Mouse (Mus musculus) MEL (cell line): Measurements from ENCODE around the gene Ciz1. TPM values are rescaled to one million over a fixed set of nuclear protein-coding genes. Genes with fewer than 3 reads are reported as not detected.

ENCODE experiments used
- DNase-seq: peaks from one replicate; pipeline ENCODE4 v3.0.0; 2011; ENCODE audit warnings: low read depth, low spot score
- H3K27ac ChIP-seq: 2 replicates; pipeline ENCODE4 v1.5.1; 2012; ENCODE audit warnings: low read depth, mild to moderate bottlenecking, control low read depth, low read length, moderate library complexity; ENCODE audit not compliant: control insufficient read depth
- H3K27me3 ChIP-seq, 2 experiments: fragments of 150-350 bp in 1 of 2; sonication (generic) in 1 of 2; 2 replicates each; pipeline ENCODE4 v1.6.1; 2012; ENCODE audit warnings: low read length in 2 of 2, mild to moderate bottlenecking in 2 of 2, improper control_type of control experiment in 1 of 2, moderate library complexity in 1 of 2; ENCODE audit not compliant: insufficient read depth in 2 of 2, control insufficient read depth in 1 of 2
- H3K36me3 ChIP-seq, 2 experiments: 2 replicates each; pipeline ENCODE4 v1.6.1; 2012 to 2014; ENCODE audit warnings: low read length in 2 of 2, improper control_type of control experiment in 1 of 2, inconsistent platforms in 1 of 2, mild to moderate bottlenecking in 1 of 2; ENCODE audit not compliant: insufficient read depth in 2 of 2, control insufficient read depth in 1 of 2
- H3K4me1 ChIP-seq, 2 experiments: fragments of 150-350 bp in 1 of 2; sonication (generic) in 1 of 2; 2 replicates each; pipeline ENCODE4 v1.6.1; 2012; ENCODE audit warnings: low read length in 2 of 2, improper control_type of control experiment in 1 of 2, mild to moderate bottlenecking in 1 of 2; ENCODE audit not compliant: insufficient read depth in 2 of 2, control insufficient read depth in 1 of 2
- H3K4me3 ChIP-seq, 2 experiments: fragments of 150-350 bp in 1 of 2; sonication (generic) in 1 of 2; 2 replicates each; pipeline ENCODE4 v1.5.1; 2012; ENCODE audit warnings: low read depth in 2 of 2, low read length in 2 of 2, mild to moderate bottlenecking in 2 of 2, moderate library complexity in 2 of 2, control low read depth in 1 of 2, improper control_type of control experiment in 1 of 2; ENCODE audit not compliant: control insufficient read depth in 1 of 2, insufficient read depth in 1 of 2
- H3K79me2 ChIP-seq: 2 replicates; pipeline ENCODE4 v1.6.1; 2012; ENCODE audit warnings: mild to moderate bottlenecking, low read length, moderate library complexity; ENCODE audit not compliant: control insufficient read depth, poor library complexity, insufficient read depth
- H3K9ac ChIP-seq: 2 replicates; pipeline ENCODE4 v1.6.1; 2012; ENCODE audit warnings: low read depth, mild to moderate bottlenecking, control low read depth, low read length, moderate library complexity; ENCODE audit not compliant: control insufficient read depth, poor library complexity, severe bottlenecking
- H3K9me3 ChIP-seq: fragments of 150-350 bp; sonication (generic); replicated peaks from 2 replicates; pipeline ENCODE4 v1.6.1; 2012; ENCODE audit warnings: mild to moderate bottlenecking, low read length, improper control_type of control experiment, moderate library complexity; ENCODE audit not compliant: insufficient read depth
- CHD2 ChIP-seq: IDR thresholded peaks from 2 replicates; pipeline ENCODE4 v1.6.1; 2011; ENCODE audit warnings: low read length, improper control_type of control experiment
- CTCF ChIP-seq, 3 experiments: IDR thresholded peaks in 2 of 3; conservative IDR thresholded peaks in 1 of 3; 2 replicates each; pipeline ENCODE4 v1.5.1; 2011 to 2012; ENCODE audit warnings: low read length in 3 of 3, low read depth in 2 of 3, mild to moderate bottlenecking in 2 of 3, improper control_type of control experiment in 1 of 3, inconsistent platforms in 1 of 3, mixed read lengths in 1 of 3, moderate library complexity in 1 of 3; ENCODE audit not compliant: control insufficient read depth in 1 of 3, insufficient read depth in 1 of 3, poor library complexity in 1 of 3, severe bottlenecking in 1 of 3
- E2F4 ChIP-seq: IDR thresholded peaks from 2 replicates; pipeline ENCODE4 v1.6.1; 2011; ENCODE audit warnings: low read depth, low read length, improper control_type of control experiment, borderline replicate concordance
- EP300 ChIP-seq, 2 experiments: IDR thresholded peaks; 2 replicates each; pipeline ENCODE4 v1.6.1; 2011; ENCODE audit warnings: improper control_type of control experiment in 2 of 2, low read length in 2 of 2, low read depth in 1 of 2, mild to moderate bottlenecking in 1 of 2
- JUND ChIP-seq: IDR thresholded peaks from 2 replicates; pipeline ENCODE4 v1.6.1; 2011; ENCODE audit warnings: low read depth, mild to moderate bottlenecking, improper control_type of control experiment, low read length
- MAFK ChIP-seq: IDR thresholded peaks from 2 replicates; pipeline ENCODE4 v1.6.1; 2011; ENCODE audit warnings: low read depth, mild to moderate bottlenecking, low read length, improper control_type of control experiment, borderline replicate concordance
- MAZ ChIP-seq: IDR thresholded peaks from 2 replicates; pipeline ENCODE4 v1.6.1; 2012; ENCODE audit warnings: low read depth, mild to moderate bottlenecking, inconsistent platforms, low read length, improper control_type of control experiment
- MYB ChIP-seq: IDR thresholded peaks from 2 replicates; pipeline ENCODE4 v1.6.1; 2011; ENCODE audit warnings: mild to moderate bottlenecking, low read depth, low read length, improper control_type of control experiment
- MYC ChIP-seq: IDR thresholded peaks from 2 replicates; pipeline ENCODE4 v1.6.1; 2011; ENCODE audit warnings: low read depth, mild to moderate bottlenecking, low read length, improper control_type of control experiment, moderate library complexity
- NRF1 ChIP-seq: IDR thresholded peaks from 2 replicates; pipeline ENCODE4 v1.6.1; 2014; ENCODE audit warnings: low read depth, mild to moderate bottlenecking, inconsistent platforms, low read length, improper control_type of control experiment, moderate library complexity; ENCODE audit not compliant: poor library complexity, insufficient read depth, severe bottlenecking
- POLR2AphosphoS2 ChIP-seq: IDR thresholded peaks from 2 replicates; pipeline ENCODE4 v1.6.1; 2011; ENCODE audit warnings: low read length, improper control_type of control experiment
- POLR2AphosphoS5 ChIP-seq: IDR thresholded peaks from 2 replicates; pipeline ENCODE4 v1.6.1; 2012; ENCODE audit warnings: low read depth, borderline replicate concordance, mild to moderate bottlenecking, inconsistent platforms, low read length, moderate library complexity, mixed read lengths
- RCOR1 ChIP-seq: IDR thresholded peaks from 2 replicates; pipeline ENCODE4 v1.6.1; 2012; ENCODE audit warnings: low read depth, mild to moderate bottlenecking, inconsistent platforms, low read length, improper control_type of control experiment
- TAL1 ChIP-seq: IDR thresholded peaks from 2 replicates; pipeline ENCODE4 v1.6.1; 2012; ENCODE audit warnings: mild to moderate bottlenecking, inconsistent platforms, low read length, moderate library complexity, mixed read lengths
- UBTF ChIP-seq: IDR thresholded peaks from 2 replicates; pipeline ENCODE4 v1.6.1; 2012; ENCODE audit warnings: low read depth, mild to moderate bottlenecking, inconsistent platforms, low read length, improper control_type of control experiment, moderate library complexity, borderline replicate concordance; ENCODE audit not compliant: insufficient read depth
- USF1 ChIP-seq: IDR thresholded peaks from 2 replicates; pipeline ENCODE4 v1.6.1; 2014; ENCODE audit warnings: low read depth, mild to moderate bottlenecking, inconsistent platforms, low read length, improper control_type of control experiment, moderate library complexity
- USF2 ChIP-seq, 2 experiments: IDR thresholded peaks; 2 replicates each; pipeline ENCODE4 v1.6.1; 2011 to 2012; ENCODE audit warnings: improper control_type of control experiment in 2 of 2, low read length in 2 of 2, borderline replicate concordance in 1 of 2, inconsistent platforms in 1 of 2, low read depth in 1 of 2, mild to moderate bottlenecking in 1 of 2; ENCODE audit not compliant: insufficient read depth in 1 of 2
- ZC3H11A ChIP-seq: IDR thresholded peaks from 2 replicates; pipeline ENCODE4 v1.6.1; 2012; ENCODE audit warnings: low read depth, mild to moderate bottlenecking, inconsistent platforms, low read length, improper control_type of control experiment
- ZKSCAN1 ChIP-seq: IDR thresholded peaks from 2 replicates; pipeline ENCODE4 v1.6.1; 2012; ENCODE audit warnings: low read depth, mild to moderate bottlenecking, inconsistent platforms, low read length, improper control_type of control experiment, moderate library complexity
- ZMIZ1 ChIP-seq: IDR thresholded peaks from 2 replicates; pipeline ENCODE4 v1.6.1; 2012; ENCODE audit warnings: low read depth, mild to moderate bottlenecking, inconsistent platforms, low read length, improper control_type of control experiment, moderate library complexity
- polyA plus RNA-seq, 2 experiments: library from polyadenylated mRNA; stranded (reverse) in 1 of 2; unstranded in 1 of 2; fragments of >175 nt in 1 of 2; fragments of >200 nt in 1 of 2; gene quantifications; 2 replicates each; pipeline versions ENCODE4 v1.2.1 to v1.2.4; 2012; ENCODE audit warnings: low replicate concordance in 2 of 2, low read depth in 1 of 2; ENCODE audit not compliant: insufficient read length in 2 of 2, insufficient read depth in 1 of 2, missing spikeins in 1 of 2
- total RNA-seq: library from RNA; depleted of rRNA; stranded (reverse); fragments of 300-350 nt; gene quantifications from 2 replicates; pipeline ENCODE4 v1.2.3, GENCODE M21; 2012

Gene Ciz1
- total and polyA plus RNA-seq, 3 experiments, result 20.7 to 99.8 TPM; not detected in 1

GRCm38 (mm10) chr2:32329531-32329930 is 22.6 kb upstream of the Ciz1 start:
- no peaks in the 10 kb centered on the region for H3K9me3 ChIP-seq
- H3K9ac ChIP-seq, result no peak overlapping the region
- no peaks in the 10 kb centered on the region for H3K36me3 ChIP-seq
- DNase-seq, result no peak
- H3K4me1 ChIP-seq, result no peaks in the 10 kb centered on the region
- H3K4me3 ChIP-seq, result no peak overlapping the region
- TF ChIP-seq ZC3H11A, result no peak
- no peak for TF ChIP-seq POLR2AphosphoS5
- no peak for TF ChIP-seq JUND
- no peak for TF ChIP-seq USF2 (IDR thresholded peaks at IDR 0.05; ENCODE audit: borderline replicate concordance in 1 of 2, insufficient read depth in 1 of 2, low read depth in 1 of 2, low read length in 2 of 2)
- no peaks in the 10 kb centered on the region; a peak in 2 of 4 replicates for H3K27me3 ChIP-seq
- H3K79me2 ChIP-seq, result no peaks in the 10 kb centered on the region
- no peak overlapping the region for H3K27ac ChIP-seq

GRCm38 (mm10) chr2:32332159-32332558 is 20.0 kb upstream of the Ciz1 start:
- no peak for DNase-seq
- no peaks in the 10 kb centered on the region for H3K36me3 ChIP-seq
- H3K79me2 ChIP-seq, result no peaks in the 10 kb centered on the region
- no peak overlapping the region for H3K4me3 ChIP-seq
- H3K27ac ChIP-seq, result no peak overlapping the region
- H3K27me3 ChIP-seq, result no peaks in the 10 kb centered on the region; a peak in 2 of 4 replicates
- no peak overlapping the region for H3K9ac ChIP-seq
- no peaks in the 10 kb centered on the region for H3K4me1 ChIP-seq
- no peak for TF ChIP-seq CTCF (IDR thresholded peaks at IDR 0.05 in 2 of 3, conservative IDR thresholded peaks at IDR 0.05 in 1 of 3; ENCODE audit: control insufficient read depth in 1 of 3, insufficient read depth in 1 of 3, low read depth in 2 of 3, low read length in 3 of 3, poor library complexity in 1 of 3, severe bottlenecking in 1 of 3)
- TF ChIP-seq ZMIZ1, result no peak
- TF ChIP-seq ZKSCAN1, result no peak
- TF ChIP-seq MAFK, result no peak
- TF ChIP-seq TAL1, result no peak
- TF ChIP-seq E2F4, result no peak
- no peak for TF ChIP-seq MYB
- TF ChIP-seq RCOR1, result no peak
- TF ChIP-seq MYC, result no peak
- TF ChIP-seq UBTF, result no peak
- no peak for TF ChIP-seq CHD2
- no peak for TF ChIP-seq MAZ
- TF ChIP-seq USF1, result no peak
- no peak for TF ChIP-seq POLR2AphosphoS2
- no peak for TF ChIP-seq EP300 (IDR thresholded peaks at IDR 0.05; ENCODE audit: low read depth in 1 of 2, low read length in 2 of 2)
- TF ChIP-seq POLR2AphosphoS5, result no peak
- no peak for TF ChIP-seq NRF1
- H3K9me3 ChIP-seq, result no peaks in the 10 kb centered on the region
